Mouse (Mus musculus): ENCODE results near the gene 1810049J17Rik.

DNA sequence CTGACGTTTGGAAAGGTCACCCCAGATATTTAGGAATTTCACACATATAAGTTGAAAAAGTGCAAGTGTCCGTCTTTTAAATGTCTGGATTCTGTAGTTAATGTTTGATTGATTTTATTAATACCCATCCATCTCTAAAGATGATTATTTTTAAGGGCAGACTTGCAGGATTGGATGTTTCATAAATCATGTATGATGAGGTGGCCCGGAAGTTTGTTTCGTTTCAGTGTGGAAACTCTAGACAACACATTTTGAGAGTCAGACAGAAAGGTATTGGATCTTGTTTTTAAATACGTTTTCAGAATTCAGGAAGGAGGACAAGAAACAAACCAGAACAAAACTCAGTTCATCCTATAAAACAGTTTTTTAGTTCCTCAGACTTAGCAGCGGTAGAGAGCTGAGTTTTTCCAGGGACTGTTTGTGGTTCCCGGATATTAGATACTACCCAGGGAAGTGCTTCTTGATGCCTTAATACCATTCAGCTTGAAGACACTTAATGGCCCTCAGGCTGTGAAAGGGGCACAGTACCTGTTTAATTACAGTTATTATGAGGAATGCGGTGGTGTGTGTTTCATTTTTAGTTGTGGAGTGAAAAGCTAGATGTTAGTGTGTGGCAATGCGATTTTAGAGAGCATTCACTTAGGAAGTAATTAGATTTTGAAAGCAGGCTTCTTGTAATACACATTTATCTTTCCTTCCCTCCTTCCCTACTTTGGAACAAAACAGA lies 1.1 kb upstream of the 1810049J17Rik start:
- TF ChIP-seq POLR2A (IDR thresholded peaks at IDR 0.05; ENCODE audit: borderline replicate concordance, insufficient read depth, low read length) = no peak
- TF ChIP-seq CTCF (IDR thresholded peaks at IDR 0.05; ENCODE audit: borderline replicate concordance, insufficient read depth, low read depth, low read length) = no peak
